Mouse (Mus musculus): ENCODE measurements at regions not wholly inside any gene's neighbourhood (a gene's known extent, or its start where the extent isn't known, plus 50 kb on each side); places are given as distances from the start of the nearest gene placed in this dataset.
A peak's percentile ranks its signal among the peaks of the same experiment; 100 is the strongest.

DNA sequence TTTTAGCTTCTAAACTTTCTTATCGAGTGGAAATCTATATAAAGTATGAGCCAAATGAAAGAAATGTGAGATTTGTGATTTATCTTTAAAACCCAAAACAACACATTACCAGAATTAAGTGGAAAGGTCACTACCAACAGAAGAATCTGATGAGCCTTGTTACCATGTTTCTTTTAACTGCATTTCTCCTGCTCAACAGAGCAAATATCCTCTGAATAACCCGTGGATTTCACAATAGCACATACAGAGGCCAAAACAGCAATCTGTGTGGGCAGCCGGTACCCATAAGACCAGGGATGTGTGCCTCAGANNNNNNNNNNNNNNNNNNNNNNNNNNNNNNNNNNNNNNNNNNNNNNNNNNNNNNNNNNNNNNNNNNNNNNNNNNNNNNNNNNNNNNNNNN is 85.3 kb downstream of the 4930444P10Rik start:
- DNase-seq (ENCODE audit: low spot score) = no peak

DNA sequence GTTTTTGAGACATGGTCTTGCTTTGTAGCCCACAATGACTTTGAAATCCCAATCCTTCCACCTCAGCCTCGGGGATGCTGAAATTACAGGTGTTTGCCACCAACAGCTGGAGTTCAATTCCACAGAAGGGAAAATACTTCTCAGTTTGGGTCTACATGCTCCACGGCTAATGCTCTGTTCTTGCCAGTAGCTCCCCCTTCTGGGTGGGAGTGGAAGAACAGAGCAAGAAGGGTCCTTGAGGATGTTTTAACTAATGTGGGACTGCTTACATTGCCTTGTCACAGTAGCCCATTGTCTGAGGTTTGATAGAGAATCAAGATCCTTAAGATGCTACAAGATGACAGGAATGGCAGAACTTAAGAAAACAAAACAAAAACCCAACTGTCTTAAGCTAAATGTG is 86.2 kb downstream of the 4930444P10Rik start:
- no peak for DNase-seq (ENCODE audit: low spot score)

DNA sequence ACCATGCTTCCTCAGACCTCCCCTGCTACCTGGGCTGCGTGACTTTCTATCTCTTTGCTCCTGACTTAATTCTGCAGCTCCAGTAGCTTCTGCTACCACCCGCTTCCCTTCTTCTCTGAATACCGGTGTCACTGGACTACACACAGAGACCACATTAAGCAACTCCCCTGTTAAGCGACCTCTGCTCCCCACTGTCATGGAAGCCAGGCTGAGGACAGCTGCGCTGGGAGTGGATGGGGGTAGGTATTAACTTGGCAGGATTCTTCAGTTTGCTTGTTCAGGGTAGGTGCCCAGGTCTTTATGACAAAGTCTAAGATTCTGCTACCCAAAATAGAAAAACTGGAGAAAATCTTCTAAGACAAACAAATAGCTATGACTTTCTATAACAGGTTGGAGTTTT is 96.0 kb downstream of the 4930444P10Rik start:
- DNase-seq (ENCODE audit: low spot score) = no peak

DNA sequence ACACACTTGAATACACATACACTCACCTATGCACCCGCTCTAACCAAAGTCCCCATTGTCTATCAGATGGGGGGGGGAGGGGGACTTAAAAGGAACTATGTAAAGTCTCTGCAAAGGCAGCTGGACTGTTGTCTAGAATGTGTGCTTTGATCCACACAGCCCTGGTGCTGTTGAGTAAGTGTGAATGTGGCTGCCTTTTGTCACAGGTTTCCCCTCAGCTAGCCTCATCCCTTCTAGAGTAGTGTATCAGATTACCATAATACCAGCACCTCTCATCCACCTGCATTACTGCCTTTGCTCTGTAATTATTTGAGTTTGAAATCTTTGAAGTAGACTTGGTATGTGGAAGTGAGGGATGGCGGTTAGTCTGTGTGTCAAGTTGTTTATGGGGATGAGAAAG is 96.8 kb downstream of the 4930444P10Rik start:
- DNase-seq (ENCODE audit: low spot score) = peak; percentile 5

DNA sequence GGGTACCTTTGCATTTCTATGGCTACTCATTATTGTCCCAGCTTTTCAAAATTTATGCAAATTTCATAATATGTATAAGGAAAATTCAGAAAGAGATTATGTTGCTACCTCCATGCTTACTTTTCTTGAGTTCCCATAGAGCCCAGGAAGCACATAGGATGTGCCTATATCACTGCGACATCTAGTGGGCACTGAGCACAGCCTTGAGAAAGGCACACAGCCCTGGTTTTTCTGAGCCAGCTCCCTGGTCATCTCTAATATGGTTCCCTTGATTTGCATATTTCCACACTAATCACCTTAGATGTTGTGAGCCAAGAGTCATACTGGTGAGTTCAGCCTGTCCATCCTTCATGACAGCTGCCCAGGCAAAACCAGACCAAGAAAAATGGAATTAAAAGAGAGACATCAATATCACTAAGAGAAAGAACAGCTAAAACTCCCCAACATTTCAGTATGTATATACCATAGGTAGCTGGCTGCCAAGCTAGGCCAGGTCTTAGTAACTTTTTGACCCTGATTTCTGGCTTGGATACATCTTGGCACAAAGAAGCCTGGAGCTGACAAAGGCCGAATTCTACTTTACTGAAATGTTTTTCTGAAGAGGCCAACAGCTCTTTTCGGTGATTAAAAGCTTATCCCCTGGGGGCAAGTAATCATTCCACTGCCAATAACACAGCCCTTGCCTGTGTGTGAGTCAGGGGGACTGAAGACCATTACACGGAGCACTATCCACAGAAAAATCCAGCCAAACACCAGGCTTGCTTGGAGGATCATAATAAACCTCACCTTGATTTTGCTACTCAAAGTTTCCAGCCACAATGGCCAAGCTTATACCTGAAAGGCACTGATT is 99.3 kb downstream of the 4930444P10Rik start:
- DNase-seq (ENCODE audit: low spot score) = peak; percentile 58

DNA sequence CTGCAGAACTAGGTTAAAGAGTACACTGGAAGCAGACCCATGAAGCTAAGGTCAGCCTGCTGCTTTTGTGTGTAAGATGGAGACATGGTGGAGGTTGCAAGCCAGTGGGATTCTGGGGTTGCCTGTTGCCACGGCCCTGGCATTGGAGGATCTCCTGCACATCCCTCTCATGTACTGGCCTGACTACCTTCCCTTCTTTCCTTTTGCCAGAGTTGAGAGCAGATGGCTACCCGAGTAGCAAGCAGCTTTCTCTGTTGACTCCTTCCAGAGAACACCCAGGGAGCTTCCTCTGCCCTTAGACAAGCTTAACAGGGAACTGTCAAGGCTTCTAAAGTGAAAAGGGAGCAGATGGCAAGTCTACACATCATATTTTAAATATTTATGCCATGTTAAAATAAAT is 102.1 kb downstream of the 4930444P10Rik start:
- no peak for DNase-seq (ENCODE audit: low spot score)

DNA sequence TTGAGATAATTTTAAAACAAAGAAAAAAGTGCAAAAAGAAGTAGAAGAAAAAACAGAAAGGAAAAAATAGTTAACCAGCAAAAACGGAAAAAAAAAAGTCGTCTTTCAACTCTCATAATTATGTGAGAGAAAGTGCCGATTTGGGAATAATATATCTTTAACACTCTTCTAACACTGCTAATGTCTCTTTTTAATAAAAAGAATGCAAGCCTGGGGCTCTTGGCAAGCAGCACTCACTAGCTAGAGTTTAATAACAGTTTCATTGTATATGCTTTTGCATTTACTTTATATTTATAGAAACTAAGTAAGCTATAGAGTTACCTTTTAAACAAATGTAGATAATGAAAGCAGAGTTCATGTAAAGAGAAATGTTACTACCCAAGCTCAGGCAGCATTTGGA is 107.5 kb downstream of the 4930444P10Rik start:
- DNase-seq (ENCODE audit: low spot score) = no peak

DNA sequence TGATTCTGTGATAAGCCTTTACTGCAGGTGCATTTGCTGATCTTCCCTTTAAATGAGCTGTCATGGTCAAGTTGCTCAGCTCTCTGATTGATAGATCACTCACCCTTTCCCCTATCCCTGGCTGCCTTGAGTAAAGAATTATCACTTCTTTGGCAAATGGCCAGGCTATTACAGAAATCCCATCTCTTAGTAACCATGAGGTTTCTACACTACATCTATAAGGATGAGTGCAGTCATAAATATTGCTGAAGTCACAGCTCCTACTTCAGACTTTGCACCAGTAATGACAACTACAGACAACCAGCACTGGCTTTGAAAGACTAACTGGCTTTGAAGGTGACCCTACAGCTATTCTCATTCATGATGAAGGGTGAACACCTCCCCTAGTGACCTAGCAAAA is 113.8 kb downstream of the 4930444P10Rik start:
- no peak for DNase-seq (ENCODE audit: low spot score)

DNA sequence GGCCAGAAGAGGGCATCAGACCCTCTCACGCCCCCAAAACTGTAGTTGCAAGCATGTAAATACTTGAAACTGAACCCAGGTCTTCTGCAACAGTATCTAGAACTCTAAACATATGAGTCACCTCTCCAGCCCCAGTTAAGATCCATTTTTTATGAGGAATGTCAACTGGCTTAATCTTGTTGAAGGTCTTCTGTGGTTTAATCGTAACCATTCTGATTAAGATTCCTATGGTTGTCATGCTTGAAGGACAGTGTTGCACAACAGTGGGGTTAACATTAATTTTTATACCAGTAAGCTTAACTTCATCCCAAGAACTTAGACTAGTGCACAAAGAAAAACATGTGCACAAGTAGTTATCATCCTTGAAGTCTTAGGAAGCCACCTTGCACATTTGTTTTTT is 133.5 kb downstream of the 4930444P10Rik start:
- DNase-seq (ENCODE audit: low spot score) = no peak

DNA sequence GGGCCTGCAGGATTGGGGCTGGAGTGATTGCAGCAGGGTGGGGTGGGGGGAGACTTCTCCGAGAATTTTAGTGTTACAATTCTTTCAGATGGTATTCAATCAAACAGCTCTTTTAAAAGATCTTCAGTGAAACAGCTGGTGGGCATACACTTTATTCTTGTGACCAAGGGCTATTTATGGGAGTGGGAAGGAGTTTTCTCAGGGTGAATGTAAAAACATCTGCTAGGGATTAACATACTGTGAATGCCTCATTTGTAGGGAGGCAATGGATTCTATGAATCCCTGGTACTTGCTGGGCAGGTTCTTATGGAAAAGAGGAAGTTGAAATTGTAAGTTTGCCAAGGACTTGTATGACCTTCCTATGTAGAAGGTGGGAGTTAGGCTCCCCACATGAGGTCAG is 134.5 kb downstream of the 4930444P10Rik start:
- no peak for DNase-seq (ENCODE audit: low spot score)

DNA sequence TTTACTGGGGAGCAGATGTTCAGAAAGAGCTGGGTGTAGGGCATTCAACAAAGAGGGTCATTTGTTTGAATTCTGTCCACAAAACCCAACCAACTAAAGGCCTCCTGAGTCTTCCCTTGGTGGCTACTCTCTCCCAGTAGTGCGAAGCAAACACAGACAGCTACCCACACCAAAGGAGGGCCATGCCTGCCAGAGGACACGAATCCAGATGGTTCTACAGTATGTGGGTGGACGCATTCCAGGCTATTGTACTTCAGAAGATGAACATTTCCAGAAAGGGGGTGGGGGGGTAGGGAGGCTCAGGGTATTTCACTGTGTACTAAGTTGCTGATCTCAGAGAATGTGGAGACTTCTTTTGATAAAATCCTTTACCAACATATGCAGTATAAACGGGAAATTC is 149.5 kb downstream of the 4930444P10Rik start:
- no peak for DNase-seq (ENCODE audit: low spot score)

DNA sequence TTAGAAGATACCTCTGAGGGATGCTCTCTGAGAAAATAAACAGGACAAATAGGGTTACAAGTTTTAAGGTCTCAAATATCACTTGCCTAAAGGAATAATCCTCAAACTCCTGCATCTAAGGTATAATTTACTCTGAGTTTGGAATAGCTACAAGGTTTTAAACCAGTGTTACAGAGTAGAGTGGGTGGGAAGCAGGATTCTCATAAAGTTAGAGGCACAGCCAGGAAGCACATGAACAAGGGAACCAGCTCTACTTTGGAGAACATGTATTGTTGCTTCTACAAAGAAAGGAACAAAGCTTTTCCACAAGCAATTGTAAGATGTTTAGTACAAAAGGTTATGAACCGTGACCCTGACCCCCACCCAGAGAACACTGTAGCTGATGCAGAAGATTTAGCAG is 150.1 kb downstream of the 4930444P10Rik start:
- DNase-seq (ENCODE audit: low spot score) = no peak
